Mouse (Mus musculus) limb, embryonic 11.5 days (tissue): ENCODE results near the gene Klc2. TPM values are rescaled to one million over a fixed set of nuclear protein-coding genes. Genes with fewer than 3 reads are reported as not detected.
A peak's percentile ranks its signal among the peaks of the same experiment; 100 is the strongest.

Experiments used
- ATAC-seq: fragments of 200-750 bp; cut with Nextera tagmentation; 2 replicates; pipeline ENCODE4 v1.8.0; 2017; ENCODE audit warnings: low read depth; ENCODE audit not compliant: insufficient number of reproducible peaks, low FRiP score, low TSS enrichment
- DNase-seq: peaks from one replicate; pipeline ENCODE4 v3.0.0-alpha.2; 2015; ENCODE audit warnings: low spot score
- H3K27ac ChIP-seq: fragments of 300-500 bp; sonication (generic); replicated peaks from 2 replicates; pipeline ENCODE4 v1.5.1; 2014; ENCODE audit warnings: low read depth, mild to moderate bottlenecking, low read length
- H3K27me3 ChIP-seq: fragments of 300-500 bp; sonication (generic); 2 replicates; pipeline ENCODE4 v1.6.1; 2014; ENCODE audit warnings: mild to moderate bottlenecking, low read length, mixed read lengths; ENCODE audit not compliant: control insufficient read depth, insufficient read depth
- H3K36me3 ChIP-seq: fragments of 300-500 bp; sonication (generic); 2 replicates; pipeline ENCODE4 v1.6.1; 2014; ENCODE audit warnings: mild to moderate bottlenecking, low read length, moderate library complexity, mixed read lengths; ENCODE audit not compliant: control insufficient read depth, insufficient read depth
- H3K4me1 ChIP-seq: fragments of 300-500 bp; sonication (generic); 2 replicates; pipeline ENCODE4 v1.6.1; 2014; ENCODE audit warnings: low read length, mixed read lengths; ENCODE audit not compliant: control insufficient read depth, insufficient read depth
- H3K4me2 ChIP-seq: fragments of 300-500 bp; sonication (generic); 2 replicates; pipeline ENCODE4 v1.6.1; 2014; ENCODE audit warnings: low read depth, mild to moderate bottlenecking, moderate library complexity; ENCODE audit not compliant: severe bottlenecking
- H3K4me3 ChIP-seq: fragments of 300-500 bp; sonication (generic); 2 replicates; pipeline ENCODE4 v1.5.1; 2014; ENCODE audit warnings: low read depth, low read length
- H3K9ac ChIP-seq: fragments of 300-500 bp; sonication (generic); 2 replicates; pipeline ENCODE4 v1.6.1; 2014; ENCODE audit warnings: mild to moderate bottlenecking, low read length
- H3K9me3 ChIP-seq: fragments of 300-500 bp; sonication (generic); 2 replicates; pipeline ENCODE4 v1.6.1; 2016; ENCODE audit warnings: low read length; ENCODE audit not compliant: control insufficient read depth
- WGBS: fragments of 180-500 bp; shearing (Covaris S2); extraction: QIAGEN DNeasy Blood & Tissue Kit; methylation state at CpG from one replicate; pipeline ENCODE4 v1.1.7; 2014; 5-methylcytosine and 5-hydroxymethylcytosine counted together
- polyA plus RNA-seq: library from polyadenylated mRNA; unstranded; fragments of >200 nt; fragmentation: Nextera tagmentation; extraction: Ambion mirVana; gene quantifications from 2 replicates; pipeline ENCODE4 v1.2.1, GENCODE M21; 2014

The Klc2 gene
- polyA plus RNA-seq, 1 experiment from 2014 or later = 21.2 TPM

GRCm38 (mm10) chr19:5109659-5110453 is 8.5 kb downstream of the Klc2 start:
- ATAC-seq = no peak

GRCm38 (mm10) chr19:5108702-5109101 is 9.7 kb downstream of the Klc2 start:
- Histone ChIP-seq H3K4me3 (no peak overlapping the region), H3K27me3 (no peaks in the 10 kb centered on the region), H3K27ac (no peak overlapping the region; the same call in 1 of the 2 replicates), H3K9me3 (no peaks in the 10 kb centered on the region), H3K9ac (no peak overlapping the region), H3K4me1 (peaks cover 6% of the 10 kb centered on the region; the same call in 1 of the 2 replicates), H3K4me2 (no peak overlapping the region), H3K36me3 (peaks cover 20% of the 10 kb centered on the region; the same call in 1 of the 2 replicates)
- WGBS = 75% methylated on average over 4 of the region's 4 CpGs
- ATAC-seq = no peak
- DNase-seq = no peak

More at GRCm38 (mm10) chr19:5109659-5110453, 8.5 kb downstream of the Klc2 start:
- no peaks in the 10 kb centered on the region for H3K9me3 ChIP-seq
- 81% methylated on average over 19 of the region's 19 CpGs for WGBS
- no peaks in the 10 kb centered on the region for H3K27me3 ChIP-seq
- H3K4me2 ChIP-seq = no peak overlapping the region
- peaks cover 12% of the 10 kb centered on the region; the same call in 1 of the 2 replicates for H3K36me3 ChIP-seq
- H3K4me3 ChIP-seq = no peak overlapping the region
- no peak overlapping the region for H3K9ac ChIP-seq
- DNase-seq = no peak
- H3K27ac ChIP-seq = no peak overlapping the region
- H3K4me1 ChIP-seq = peaks cover 6% of the 10 kb centered on the region; the same call in 1 of the 2 replicates

- Histone ChIP-seq H3K9ac (no peak overlapping the region), H3K4me2 (no peak overlapping the region), H3K36me3 (peaks cover 19% of the 10 kb centered on the region; the same call in 1 of the 2 replicates), H3K4me1 (peaks cover 6% of the 10 kb centered on the region; the same call in 1 of the 2 replicates), H3K4me3 (no peak overlapping the region), H3K27me3 (no peaks in the 10 kb centered on the region), H3K27ac (no peak overlapping the region; the same call in 1 of the 2 replicates), H3K9me3 (no peaks in the 10 kb centered on the region)
- 38% methylated on average over 5 of the region's 5 CpGs for WGBS
- 0 out of 2 replicates have a peak, but pooled peaks have one; percentile 1 for ATAC-seq
- no peak for DNase-seq
Observed at GRCm38 (mm10) chr19:5108271-5108575, 10.1 kb downstream of the Klc2 start.

GRCm38 (mm10) chr19:5107556-5108270 is 10.6 kb downstream of the Klc2 start:
- 76% methylated on average over 18 of the region's 18 CpGs for WGBS
- H3K9me3 ChIP-seq = no peaks in the 10 kb centered on the region
- H3K4me1 ChIP-seq = peaks cover 6% of the 10 kb centered on the region; the same call in 1 of the 2 replicates
- no peak overlapping the region for H3K9ac ChIP-seq
- H3K4me2 ChIP-seq = no peak overlapping the region
- no peak for DNase-seq
- no peak overlapping the region for H3K27ac ChIP-seq
- ATAC-seq = peak; percentile 2; the same call in 1 of the 2 replicates
- peaks cover 19% of the 10 kb centered on the region; the same call in 1 of the 2 replicates for H3K36me3 ChIP-seq
- H3K4me3 ChIP-seq = no peak overlapping the region
- no peaks in the 10 kb centered on the region for H3K27me3 ChIP-seq

- DNase-seq = peak; percentile 98
- Histone ChIP-seq H3K4me2 (peak within 1 kb of the TSS; percentile 89), H3K27ac (peak within 1 kb of the TSS; percentile 84), H3K36me3 (peaks cover 26% of the 10 kb centered on the region; the same call in 1 of the 2 replicates), H3K4me1 (peaks cover 6% of the 10 kb centered on the region; the same call in 1 of the 2 replicates), H3K9me3 (no peaks in the 10 kb centered on the region), H3K27me3 (no peaks in the 10 kb centered on the region), H3K9ac (peak within 1 kb of the TSS; percentile 89), H3K4me3 (peak within 1 kb of the TSS; percentile 83)
- peak; percentile 93 for ATAC-seq
- WGBS = under 1% methylated on average over 46 of the region's 46 CpGs
Observed at GRCm38 (mm10) chr19:5106731-5107191, 11.6 kb downstream of the Klc2 start, which contains the start of gene Rab1b. Gene Rab1b, minus strand, starts transcription at chr19:5107072.

- Histone ChIP-seq H3K27ac (peak overlapping the region; percentile 84), H3K9ac (peak overlapping the region; percentile 89), H3K4me2 (peak overlapping the region; percentile 89), H3K9me3 (no peaks in the 10 kb centered on the region), H3K4me3 (peak overlapping the region; percentile 83), H3K27me3 (no peaks in the 10 kb centered on the region), H3K4me1 (peaks cover 6% of the 10 kb centered on the region; the same call in 1 of the 2 replicates), H3K36me3 (peaks cover 25% of the 10 kb centered on the region; the same call in 1 of the 2 replicates)
- DNase-seq (no peak), ATAC-seq (no peak)
- WGBS = 16% methylated on average over 9 of the region's 9 CpGs
Observed at GRCm38 (mm10) chr19:5106074-5106473, 12.3 kb downstream of the Klc2 start.

GRCm38 (mm10) chr19:5098363-5099143 is 19.8 kb downstream of the Klc2 start, which contains the start of gene Cnih2:
Gene Cnih2, minus strand, starts transcription at chr19:5098521.
- WGBS = 3% methylated on average over 46 of the region's 48 CpGs
- Histone ChIP-seq H3K9ac (peak within 1 kb of the TSS; percentile 88), H3K9me3 (no peaks in the 10 kb centered on the region), H3K27me3 (no peaks in the 10 kb centered on the region), H3K4me2 (peak within 1 kb of the TSS; percentile 98), H3K36me3 (peaks cover 21% of the 10 kb centered on the region), H3K4me3 (peak within 1 kb of the TSS; percentile 69), H3K27ac (peak within 1 kb of the TSS; percentile 30; the same call in 1 of the 2 replicates), H3K4me1 (peaks cover 39% of the 10 kb centered on the region)
- no peak; the same call in 1 of the 2 replicates for ATAC-seq
- DNase-seq = peak; percentile 81
